Mouse (Mus musculus) ovary, postnatal 14 days (tissue): ENCODE measurements around the gene Junb.

ENCODE experiments used
- DNase-seq: peaks from one replicate; pipeline ENCODE4 v3.0.0; 2022; ENCODE audit warnings: low spot score

Junb gene

DNA sequence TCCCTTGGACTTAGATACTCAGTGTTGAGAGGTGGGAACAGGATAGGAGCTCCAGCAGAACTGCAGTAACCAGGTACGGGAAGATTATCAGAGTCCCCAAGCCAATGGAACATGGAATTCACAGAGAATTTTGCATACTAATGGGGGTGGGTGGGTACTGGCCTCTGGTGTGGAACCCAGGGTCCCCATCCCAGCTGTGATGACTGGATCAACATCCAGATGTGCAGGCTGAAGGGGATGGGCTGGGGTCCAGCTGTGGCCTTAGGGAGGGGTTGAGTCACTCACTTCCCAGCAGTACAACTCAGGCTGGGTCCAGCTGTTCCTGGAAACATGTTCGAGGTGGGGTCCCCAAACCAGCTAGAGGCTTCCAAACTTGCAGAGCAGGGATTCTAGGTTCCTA lies 9.4 kb upstream of the Junb start:
- no peak for DNase-seq

DNA sequence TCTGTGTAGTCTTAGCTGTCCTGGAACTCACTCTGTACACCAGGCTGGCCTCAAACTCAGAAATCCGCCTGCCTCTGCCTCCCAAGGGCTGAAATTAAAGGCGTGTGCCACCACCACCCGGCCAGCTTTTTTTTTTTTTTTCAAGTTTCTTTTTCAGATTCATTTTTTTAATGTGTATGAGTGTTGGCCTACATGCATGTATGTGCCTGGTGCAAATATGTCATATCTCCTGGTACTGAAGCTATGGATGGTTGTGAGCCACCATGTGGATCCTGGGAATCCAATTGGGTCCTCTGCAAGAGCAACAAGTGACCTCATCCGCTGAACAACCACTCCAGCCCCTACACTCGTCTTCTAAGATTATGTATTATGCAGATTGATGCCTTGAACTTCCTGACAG lies 8.9 kb upstream of the Junb start:
- no peak for DNase-seq

DNA sequence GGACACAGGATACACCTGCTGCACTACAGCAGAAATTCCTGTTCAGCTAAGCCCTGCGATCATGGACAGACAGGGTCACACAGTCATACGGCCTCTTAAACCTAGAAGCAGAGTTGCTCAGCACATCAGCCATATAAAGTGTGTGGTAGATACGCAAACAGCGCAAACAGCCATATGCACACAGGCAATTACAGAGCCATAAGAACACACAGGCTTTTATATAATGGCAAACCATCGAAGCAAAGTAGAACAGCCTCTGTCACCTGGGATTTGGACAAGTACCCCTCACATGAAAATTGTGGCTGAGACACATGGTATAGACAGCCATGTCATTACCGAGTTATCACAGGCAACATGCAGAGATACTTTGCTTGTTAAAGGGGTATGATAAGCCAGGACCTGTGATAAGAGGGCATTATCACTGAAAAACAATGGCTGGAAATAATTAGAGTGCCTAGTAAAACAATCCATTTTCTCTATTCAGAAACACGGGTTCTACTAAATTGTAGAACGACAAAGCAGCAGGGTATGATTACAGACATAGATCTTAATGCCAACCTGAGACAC lies 7.9 kb upstream of the Junb start:
- DNase-seq = no peak

DNA sequence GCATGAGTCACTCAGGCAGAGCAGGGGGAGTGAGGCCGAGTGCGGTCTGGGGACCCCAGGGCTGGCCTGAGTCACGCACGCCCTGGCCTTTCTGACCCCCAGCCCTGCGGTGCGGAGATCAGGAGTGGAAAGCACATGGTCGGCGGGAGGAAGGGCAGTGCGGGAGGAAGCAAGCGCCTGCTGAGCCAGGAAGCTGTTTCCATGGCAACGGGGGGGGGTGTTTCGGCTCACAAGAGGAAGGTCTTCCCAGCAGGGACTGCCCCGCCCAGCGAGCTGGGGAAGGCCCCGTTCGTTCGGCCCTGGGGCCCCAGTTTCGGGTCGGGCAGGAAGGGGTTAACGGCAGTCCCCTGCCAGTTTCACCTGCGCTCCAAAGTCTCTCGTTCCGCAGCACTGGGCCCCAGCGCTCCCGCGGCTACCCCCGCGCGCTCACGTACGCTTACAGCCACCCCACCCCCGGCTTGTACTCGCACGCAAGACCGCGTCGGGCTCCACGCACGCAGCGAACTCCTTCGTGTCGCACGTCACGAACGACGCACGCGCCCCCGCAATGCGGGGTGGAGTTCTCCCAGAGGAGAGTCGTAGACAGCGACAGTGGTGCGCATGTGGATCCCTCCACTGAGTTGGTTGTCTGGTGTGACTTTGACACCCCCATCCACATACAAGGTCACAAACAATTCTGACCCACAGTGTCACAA lies 7.3 kb upstream of the Junb start:
- DNase-seq = no peak

DNA sequence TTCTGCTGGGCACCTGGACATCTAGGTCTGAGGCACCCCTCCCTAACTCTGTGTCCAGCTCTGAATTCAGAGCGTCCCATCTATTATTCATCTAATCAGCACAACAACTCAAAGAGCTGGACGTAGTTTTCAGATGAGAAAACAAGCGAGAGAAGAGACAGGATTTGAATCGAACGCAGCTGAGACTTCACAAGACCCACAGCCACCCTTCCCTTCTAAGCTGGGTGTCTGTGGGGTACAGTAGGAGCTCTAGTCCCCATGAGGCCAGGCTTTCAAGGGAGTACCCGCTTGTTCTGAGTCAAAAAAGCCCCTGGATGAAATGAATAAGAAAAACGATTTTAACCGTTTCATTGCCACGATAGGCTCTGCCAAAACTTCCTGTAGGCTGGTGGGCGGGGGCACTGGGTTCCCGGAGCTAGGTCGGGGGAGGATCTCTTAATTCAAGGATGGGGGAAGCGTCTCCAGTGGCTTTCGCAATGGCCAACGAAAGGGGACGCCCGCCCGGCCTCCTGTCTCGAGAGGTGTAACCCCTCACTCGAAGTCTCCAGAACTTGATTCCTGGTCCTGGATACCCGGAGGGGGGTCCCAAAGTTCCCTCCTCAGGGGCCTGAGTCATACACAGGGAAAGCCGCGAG lies 6.6 kb upstream of the Junb start:
- no peak for DNase-seq

DNA sequence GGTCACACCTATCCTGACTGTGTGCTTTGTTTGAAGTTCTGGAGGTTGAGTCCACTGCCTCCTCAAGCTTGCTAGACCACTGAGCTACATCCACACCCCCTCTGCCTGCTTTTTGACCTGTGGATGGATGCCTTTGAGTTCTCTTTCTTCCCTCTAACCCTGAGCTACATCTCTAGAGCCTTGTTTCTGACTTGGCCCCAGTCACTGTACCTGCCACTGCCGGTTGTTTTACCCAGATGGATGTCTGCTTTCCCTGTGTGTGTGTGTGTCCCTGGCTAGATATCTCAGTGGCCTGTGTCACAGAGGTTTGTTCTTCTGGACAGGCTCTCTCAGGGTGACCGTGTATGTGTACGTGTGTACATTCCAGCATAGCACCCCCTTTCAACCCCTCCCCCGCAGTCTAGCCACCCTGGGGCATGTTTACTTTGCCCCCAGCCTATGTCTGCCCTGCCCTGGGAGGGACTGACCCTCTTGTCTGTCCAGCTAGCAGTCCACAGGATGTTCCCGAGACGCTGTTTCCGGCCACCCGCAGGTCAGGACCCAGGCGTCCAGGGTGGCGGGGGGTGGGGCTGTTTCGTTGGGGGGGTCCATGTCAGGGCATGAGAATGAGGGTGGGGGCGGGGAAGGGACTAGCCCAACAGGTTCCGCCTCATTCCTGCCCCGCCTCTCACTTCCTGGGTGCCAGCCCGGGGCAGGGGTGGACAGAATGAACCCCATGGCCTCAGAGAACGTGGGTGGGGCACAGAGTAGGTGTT lies 6.0 kb upstream of the Junb start:
- no peak for DNase-seq

DNA sequence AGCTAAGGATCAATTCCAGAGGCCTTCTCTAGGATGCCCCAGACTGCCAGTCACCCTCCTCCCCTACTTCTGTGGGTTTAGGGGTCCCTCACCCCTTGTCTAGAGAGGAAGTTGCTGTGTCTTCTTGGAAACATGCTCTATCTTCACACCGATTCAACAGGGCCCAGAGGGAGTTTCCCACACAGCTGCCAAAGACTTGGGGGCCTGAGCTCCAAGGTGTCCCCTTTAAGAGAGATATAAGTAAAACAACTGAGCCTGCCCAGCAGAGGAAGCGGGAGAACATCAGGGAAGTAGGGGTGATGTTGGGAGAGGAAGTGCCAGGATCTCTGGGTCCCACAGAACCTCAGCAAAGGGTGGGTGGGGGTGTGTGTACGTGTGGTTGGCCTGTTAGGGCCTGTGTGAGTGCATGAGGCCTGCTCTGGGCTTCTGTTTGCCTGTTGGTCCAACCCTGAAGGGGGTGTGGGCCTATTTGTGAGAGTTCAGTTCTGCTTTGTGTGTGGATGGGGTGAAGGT lies 4.0 kb upstream of the Junb start:
- no peak for DNase-seq

DNA sequence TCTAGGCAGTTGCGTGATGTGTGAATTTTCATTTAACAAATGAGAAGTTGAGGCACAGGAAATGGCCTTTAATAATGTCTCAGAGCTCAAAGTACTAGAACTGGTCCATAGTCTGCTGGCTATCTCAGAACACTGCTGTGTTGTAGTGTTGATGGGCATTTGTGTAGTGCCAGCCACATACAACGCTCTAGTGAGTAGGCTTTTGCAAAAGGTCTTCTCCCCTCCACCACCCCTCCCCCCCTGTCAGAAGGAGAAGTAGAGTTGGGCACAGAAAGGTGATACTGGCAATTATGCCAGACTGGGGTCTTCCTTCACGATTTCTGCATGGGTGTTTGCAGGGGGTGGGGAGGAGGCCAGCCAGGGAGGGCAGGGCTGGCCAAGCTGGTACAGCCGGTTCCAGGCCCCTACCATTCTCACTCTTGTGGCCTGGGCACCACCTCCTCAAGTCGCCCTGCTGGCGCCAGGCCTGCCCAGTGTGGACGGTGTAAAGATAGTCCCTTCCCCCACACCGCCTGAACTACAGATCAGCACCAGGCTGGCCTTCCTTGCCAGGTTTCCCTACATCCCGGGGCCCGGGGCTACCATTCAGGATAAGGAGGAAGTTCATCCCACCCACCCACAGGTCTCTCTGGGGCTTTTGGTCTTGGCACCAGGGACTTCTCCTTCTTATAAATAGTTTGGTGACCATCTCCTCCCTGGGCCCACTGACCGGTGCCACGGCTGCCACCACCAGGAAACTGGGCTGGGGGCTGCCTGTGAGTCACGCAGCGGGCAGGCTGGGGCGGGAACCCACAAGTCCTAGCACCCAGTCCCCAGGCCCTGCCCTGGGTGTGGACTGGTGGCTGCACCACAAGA lies 3.4 kb upstream of the Junb start:
- DNase-seq = no peak

DNA sequence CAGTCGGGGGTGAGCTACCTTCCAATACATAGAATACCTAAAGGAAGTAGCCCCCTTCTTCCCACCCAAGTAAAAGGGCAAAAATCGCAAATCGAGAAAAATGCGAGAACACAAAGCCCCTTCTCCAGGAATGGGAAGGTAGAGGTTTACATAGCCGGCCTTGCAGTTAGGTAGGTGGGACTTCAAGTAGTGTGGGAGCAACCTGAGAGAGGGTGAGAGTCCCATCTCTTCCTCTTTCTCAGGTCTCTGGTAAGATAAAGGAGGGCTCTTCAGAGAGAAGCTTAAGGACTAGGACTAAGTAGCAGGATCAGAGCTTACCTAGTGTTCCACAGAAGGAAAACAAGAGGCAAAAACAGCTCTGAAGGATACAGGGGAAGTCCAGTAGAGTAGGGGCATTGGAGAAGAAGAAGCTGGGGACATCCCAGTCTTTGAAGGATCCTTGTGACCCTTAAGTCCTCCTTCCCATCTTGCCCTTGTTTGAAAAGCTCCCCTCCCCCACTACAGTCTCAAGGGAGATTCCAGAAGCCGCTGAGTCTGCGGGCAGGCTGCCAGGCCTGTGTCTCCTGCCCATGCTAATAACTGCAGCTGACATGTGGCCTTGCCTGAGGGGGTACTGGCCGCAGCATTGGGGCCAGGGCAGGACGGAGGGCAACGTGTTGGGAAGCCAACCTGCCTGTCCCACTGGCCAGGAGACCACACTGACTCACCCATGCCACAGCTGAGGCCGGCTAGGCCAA lies 2.3 kb upstream of the Junb start:
- no peak for DNase-seq

DNA sequence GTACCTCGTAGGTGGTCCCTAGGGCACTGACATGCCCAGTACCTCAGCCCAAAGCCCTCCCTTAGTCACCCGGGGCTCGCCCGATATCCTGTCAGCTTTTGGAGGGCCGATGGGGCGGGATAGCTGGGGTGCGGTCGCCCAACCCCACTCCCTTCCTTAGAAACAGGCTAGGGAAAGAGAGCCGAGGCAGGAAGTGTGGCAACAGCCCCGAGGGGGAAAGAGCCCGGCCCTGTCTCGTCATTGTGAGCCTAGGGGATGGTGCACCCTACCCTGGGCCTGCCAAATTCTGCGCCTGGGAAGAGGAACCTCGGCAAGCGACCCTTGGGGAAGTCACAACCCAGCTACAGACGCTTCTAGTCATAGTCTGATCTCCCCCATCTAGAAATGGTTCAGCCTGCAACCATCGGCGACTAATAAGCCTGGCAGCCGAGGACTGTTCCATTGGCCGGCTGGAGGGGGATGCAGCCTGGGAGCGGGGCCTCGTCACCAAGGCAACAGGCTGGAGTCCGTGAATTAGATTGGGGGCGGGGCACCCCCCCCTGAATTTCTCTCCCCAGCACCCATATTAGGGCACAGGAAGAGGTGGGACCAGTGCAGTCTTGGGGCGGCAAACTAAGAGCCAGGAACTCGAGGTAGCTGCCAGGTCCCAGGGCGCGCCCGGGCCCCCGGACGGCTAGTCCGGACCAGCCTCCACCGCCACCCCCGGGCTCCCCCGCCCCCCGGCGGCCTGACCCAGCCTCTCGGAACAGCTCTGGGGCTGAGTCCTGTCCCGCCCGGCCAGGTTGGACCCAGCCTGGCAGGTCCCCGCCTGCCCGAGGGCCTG lies 1.3 kb upstream of the Junb start:
- DNase-seq = peak; percentile 79

DNA sequence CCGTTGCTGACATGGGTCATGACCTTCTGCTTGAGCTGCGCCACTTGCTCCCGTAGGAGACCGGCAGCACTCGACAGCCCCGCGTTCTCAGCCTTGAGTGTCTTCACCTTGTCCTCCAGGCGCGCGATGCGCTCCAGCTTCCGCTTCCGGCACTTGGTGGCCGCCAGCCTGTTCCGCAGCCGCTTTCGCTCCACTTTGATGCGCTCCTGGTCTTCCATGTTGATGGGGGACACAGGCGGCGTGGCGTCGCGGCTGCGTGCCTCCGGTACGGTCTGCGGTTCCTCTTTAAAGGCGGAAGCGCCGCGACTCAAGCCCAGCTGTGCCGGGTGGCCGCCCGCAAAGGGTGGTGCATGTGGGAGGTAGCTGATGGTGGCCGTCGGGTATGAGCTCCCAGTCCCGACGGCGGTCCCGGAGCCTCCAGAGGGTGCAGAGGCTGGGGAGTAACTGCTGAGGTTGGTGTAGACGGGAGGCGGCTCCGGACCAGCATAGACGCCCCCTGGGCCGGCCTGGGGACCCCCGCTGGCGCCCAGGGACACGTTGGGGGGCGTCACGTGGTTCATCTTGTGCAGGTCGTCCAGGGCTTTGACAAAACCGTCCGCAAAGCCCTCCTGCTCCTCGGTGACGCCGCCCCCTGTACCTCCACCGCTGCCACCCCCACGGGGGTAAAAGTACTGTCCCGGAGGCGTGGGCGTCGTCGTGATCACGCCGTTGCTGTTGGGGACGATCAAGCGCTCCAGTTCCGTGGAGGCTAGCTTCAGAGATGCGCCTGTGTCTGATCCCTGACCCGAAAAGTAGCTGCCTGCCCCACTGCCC lies 877 bp downstream of the Junb start:
- DNase-seq = no peak

DNA sequence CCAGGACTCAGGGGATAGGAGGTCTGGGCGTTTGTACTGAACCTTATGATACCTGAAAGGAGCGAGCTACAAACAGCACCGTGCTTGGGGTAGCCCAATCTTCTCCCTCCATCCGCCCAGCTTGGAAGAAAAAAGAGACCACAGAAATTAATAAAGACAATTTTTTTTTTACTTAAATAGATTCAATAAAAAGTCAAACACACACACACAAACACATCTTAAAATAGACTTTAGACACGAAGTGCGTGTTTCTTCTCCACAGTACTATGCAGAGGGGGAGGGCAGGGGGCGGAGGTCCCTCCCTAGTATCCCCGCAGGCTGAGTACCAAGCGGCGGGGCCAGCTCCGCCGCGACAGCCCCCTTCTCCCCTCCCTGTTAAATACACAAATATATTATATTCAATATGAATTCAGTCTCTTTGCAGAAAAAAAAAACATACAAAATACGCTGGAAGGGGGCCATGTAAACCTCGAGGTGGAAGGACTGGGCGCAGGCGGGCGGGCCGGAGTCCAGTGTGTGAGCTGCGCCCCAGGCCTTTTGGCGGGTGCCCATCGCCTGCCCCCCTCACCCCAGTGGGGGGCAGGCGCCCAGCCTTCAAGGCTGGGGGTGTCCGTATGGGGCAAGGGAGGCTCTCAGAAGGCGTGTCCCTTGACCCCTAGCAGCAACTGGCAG lies 1.6 kb downstream of the Junb start:
- DNase-seq = no peak

DNA sequence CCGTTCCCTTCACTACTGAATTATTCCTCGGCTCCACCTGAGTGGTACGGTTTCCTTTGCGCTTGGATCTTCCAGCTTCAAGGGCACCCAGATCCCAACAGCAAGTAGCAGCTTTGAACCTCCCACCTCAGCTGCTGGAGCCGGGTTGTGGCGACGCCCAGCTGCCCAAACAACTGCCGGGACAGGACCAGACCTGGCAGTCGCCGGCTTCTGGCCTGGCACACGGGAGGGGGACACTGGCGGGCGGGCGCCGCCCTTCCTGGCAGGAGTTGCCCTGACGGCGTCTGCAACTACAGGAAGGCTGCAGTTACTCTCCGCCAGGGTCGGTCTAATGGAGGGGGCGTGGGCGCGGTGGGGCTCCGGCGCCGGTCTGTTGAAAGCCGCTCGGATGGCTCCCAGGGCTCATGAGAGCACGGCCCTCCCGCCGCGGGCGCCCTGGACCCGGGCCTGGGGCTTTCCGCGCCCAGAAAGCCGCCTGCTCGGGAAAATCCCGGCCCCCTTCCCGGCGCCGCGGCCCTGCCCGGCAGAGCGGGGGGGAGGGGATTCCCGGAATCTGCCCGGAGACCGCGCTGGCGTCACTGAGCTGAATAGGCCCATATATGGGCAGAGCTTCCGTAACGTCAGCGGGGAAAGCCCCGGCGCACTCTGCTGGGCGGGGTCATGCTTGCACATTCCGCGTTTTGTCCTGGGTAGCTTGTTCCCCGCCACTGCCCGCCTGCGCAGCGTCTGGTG lies 2.3 kb downstream of the Junb start:
- DNase-seq = peak; percentile 90

DNA sequence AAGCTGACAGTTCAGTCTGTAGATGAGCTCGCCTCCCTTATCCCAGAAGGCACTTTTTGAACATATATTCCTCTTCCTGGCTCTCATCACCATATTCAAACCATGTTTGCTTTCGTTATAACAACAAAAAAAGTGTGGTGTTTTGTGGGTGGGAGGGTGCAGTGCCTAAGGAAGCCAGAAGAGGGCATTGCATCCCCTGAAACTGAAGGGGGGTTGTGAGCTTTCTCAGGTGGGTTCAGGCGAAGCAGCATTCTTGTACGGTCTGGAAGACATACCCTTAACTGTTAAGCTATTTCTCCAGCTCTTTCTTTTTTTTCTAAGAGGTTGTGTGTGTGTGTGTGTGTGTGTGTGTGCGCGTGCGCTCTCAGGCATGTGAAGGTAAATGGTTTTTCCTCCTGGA lies 3.1 kb downstream of the Junb start:
- DNase-seq = no peak

DNA sequence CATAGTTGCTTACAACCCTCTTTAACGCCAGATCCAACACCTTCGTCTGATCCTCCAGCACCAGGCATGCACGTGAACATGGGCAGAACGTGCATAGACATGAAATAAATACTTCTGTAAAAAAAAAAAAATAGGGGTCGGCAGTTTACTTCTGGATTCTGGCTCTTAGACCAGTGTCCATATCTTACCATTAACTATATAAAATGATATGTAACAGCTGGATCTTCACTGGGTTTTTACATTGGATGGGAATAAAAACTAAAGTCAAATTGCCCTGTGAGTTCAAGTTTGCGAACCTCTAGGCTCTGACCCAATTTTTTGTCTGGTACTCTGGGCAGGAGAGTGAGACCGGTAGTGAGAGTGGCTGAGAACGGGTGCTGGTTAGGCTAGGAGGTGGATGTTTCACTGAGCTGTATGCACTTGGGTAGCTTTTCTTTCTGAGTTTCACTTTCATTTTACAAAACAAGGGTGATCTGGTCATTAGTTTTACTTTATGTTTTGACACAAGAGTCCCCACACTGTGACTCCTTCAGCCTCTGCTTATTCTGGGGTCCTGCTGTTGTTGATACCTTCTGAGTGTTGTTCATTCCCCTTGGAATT lies 3.9 kb downstream of the Junb start:
- no peak for DNase-seq

DNA sequence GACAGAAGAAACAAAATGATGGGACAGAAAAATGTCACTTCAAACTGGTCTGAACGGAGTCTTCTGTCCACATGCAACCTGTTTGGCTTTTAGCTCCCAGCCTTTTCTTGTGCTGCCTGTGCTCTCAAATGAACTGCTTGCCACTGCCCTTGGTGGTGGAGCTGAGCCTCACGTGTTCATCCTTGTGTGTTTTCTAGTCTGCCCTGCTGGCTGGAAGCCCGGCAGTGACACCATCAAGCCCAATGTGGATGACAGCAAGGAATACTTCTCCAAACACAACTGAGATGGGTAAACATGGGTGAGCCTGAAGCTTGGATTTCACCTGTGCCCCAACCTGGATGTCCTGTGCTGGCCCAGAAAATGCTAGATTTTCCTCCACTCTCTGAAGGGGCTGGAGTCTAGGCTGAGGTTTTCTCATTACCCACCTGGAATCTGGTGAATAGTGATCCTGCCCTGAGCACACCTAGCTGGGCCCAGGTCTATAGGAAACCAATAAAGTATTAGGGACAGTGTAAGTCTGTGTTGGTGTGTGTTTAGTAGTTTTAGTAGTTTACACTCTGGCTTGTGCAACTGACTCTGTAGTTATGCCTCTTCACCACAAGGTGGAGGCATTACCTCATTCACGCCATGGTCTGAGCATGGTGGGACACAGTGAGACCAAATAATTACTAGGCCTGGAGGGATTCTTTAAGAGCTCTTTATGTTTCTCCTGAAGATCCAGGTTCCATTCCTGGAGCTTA lies 4.5 kb downstream of the Junb start:
- DNase-seq = no peak

DNA sequence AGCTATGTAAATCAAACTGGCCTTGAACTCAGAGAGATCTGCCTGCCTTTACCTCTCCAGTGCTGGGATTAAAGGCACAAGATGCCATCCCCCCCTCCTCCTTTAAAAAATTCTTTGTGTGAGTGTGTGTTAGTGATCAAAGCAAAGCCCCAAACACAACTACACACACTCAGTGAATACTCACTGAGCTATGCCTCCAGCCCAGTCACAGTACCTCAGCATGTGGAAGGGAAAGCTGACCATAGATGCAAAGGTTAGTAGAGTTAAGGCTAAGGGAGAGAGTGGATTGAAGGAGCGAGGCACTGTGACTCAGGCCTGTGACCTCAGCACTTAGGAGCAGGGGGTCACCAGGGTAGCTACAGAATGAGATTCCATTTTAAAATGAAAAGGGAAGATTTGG lies 5.4 kb downstream of the Junb start:
- no peak for DNase-seq
